Mouse (Mus musculus) ES-E14 (cell line): ENCODE data around the gene Arrb1. TPM values are rescaled to one million over a fixed set of nuclear protein-coding genes. Genes with fewer than 3 reads are reported as not detected.

ENCODE experiments used
- DNase-seq: peaks from one replicate; pipeline ENCODE4 v3.0.0-alpha.2; 2013; ENCODE audit warnings: low read depth, low spot score
- H3K27ac ChIP-seq: 2 replicates; pipeline ENCODE4 v1.5.1; 2012; ENCODE audit warnings: low read depth, mild to moderate bottlenecking, low read length, moderate library complexity, mixed read lengths; ENCODE audit not compliant: poor library complexity, insufficient read depth, severe bottlenecking
- H3K36me3 ChIP-seq: 2 replicates; pipeline ENCODE4 v1.6.1; 2012; ENCODE audit warnings: mild to moderate bottlenecking, low read length, moderate library complexity, mixed read lengths; ENCODE audit not compliant: control insufficient read depth, poor library complexity, insufficient read depth, severe bottlenecking
- H3K4me1 ChIP-seq, 2 experiments: fragments of 150-350 bp in 1 of 2; sonication (generic) in 1 of 2; 2 replicates each; pipeline ENCODE4 v1.6.1; 2012; ENCODE audit warnings: low read length in 2 of 2, mild to moderate bottlenecking in 1 of 2, mixed read lengths in 1 of 2; ENCODE audit not compliant: control insufficient read depth in 2 of 2, insufficient read depth in 2 of 2, poor library complexity in 1 of 2
- H3K4me3 ChIP-seq, 2 experiments: fragments of 150-350 bp in 1 of 2; sonication (generic) in 1 of 2; 2 replicates each; pipeline ENCODE4 v1.5.1; 2012; ENCODE audit warnings: low read length in 2 of 2, low read depth in 1 of 2, mild to moderate bottlenecking in 1 of 2, mixed read lengths in 1 of 2; ENCODE audit not compliant: insufficient read depth in 1 of 2, poor library complexity in 1 of 2, severe bottlenecking in 1 of 2
- H3K9ac ChIP-seq: 2 replicates; pipeline ENCODE4 v1.6.1; 2012; ENCODE audit warnings: low read depth, mild to moderate bottlenecking, low read length, mixed read lengths; ENCODE audit not compliant: poor library complexity, insufficient read depth, severe bottlenecking
- H3K9me3 ChIP-seq: fragments of 150-350 bp; sonication (generic); 2 replicates; pipeline ENCODE4 v1.6.1; 2012; ENCODE audit warnings: low read depth, mild to moderate bottlenecking, low read length; ENCODE audit not compliant: control insufficient read depth, insufficient read depth
- CHD2 ChIP-seq: IDR thresholded peaks from 2 replicates; pipeline ENCODE4 v1.6.1; 2014; ENCODE audit warnings: mild to moderate bottlenecking, low read depth, low read length, inconsistent platforms
- HCFC1 ChIP-seq: IDR thresholded peaks from 2 replicates; pipeline ENCODE4 v1.6.1; 2012; ENCODE audit warnings: low read length, inconsistent platforms, borderline replicate concordance; ENCODE audit not compliant: insufficient read depth
- MAFK ChIP-seq: IDR thresholded peaks from 2 replicates; pipeline ENCODE4 v1.6.1; 2014; ENCODE audit warnings: mild to moderate bottlenecking, low read depth, low read length, inconsistent platforms; ENCODE audit not compliant: insufficient read depth
- ZC3H11A ChIP-seq: IDR thresholded peaks from 2 replicates; pipeline ENCODE4 v1.6.1; 2012; ENCODE audit warnings: low read depth, mild to moderate bottlenecking, inconsistent platforms, low read length, borderline replicate concordance
- ZNF384 ChIP-seq: IDR thresholded peaks from 2 replicates; pipeline ENCODE4 v1.6.1; 2012; ENCODE audit warnings: low read depth, low read length, inconsistent platforms
- in situ Hi-C, 2 experiments: fragments of 600-800 bp; cut with MboI; formaldehyde crosslinking; loops; one replicate each; pipeline ENCODE4 v1.15.1; 2025; ENCODE audit warnings: low sequenced_read_pairs in 2 of 2, inconsistent platforms in 1 of 2; ENCODE audit not compliant: unreplicated experiment in 2 of 2
- total RNA-seq: library from RNA; depleted of rRNA; stranded (reverse); fragments of 300-350 nt; gene quantifications from 2 replicates; pipeline ENCODE4 v1.2.3, GENCODE M21; 2012

The Arrb1 gene
- total RNA-seq, 1 experiment: 10.7 TPM

GRCm38 (mm10) chr7:99516092-99516813 is 19.0 kb upstream of the Arrb1 start:
- in situ Hi-C loops: no loop called here

GRCm38 (mm10) chr7:99516814-99517157 is 18.5 kb upstream of the Arrb1 start:
- H3K36me3 ChIP-seq: no peaks in the 10 kb centered on the region
- no peaks in the 10 kb centered on the region for H3K9me3 ChIP-seq
- no peak overlapping the region for H3K9ac ChIP-seq
- TF ChIP-seq ZC3H11A (no peak), CHD2 (no peak)
- H3K27ac ChIP-seq: no peak overlapping the region
- no peak overlapping the region for H3K4me3 ChIP-seq
- H3K4me1 ChIP-seq: peaks cover 0 to 6% of the 10 kb centered on the region in 2 experiments; a peak in 2 of 4 replicates
- DNase-seq: no peak
- in situ Hi-C loops: no loop called here

More at GRCm38 (mm10) chr7:99516092-99516813, 19.0 kb upstream of the Arrb1 start:
- no peak for TF ChIP-seq ZC3H11A
- no peak for TF ChIP-seq ZNF384
- TF ChIP-seq HCFC1: no peak
- TF ChIP-seq MAFK: no peak
- H3K4me3 ChIP-seq: no peak overlapping the region
- H3K9ac ChIP-seq: no peak overlapping the region
- peaks cover 0 to 6% of the 10 kb centered on the region in 2 experiments; a peak in 2 of 4 replicates for H3K4me1 ChIP-seq
- no peaks in the 10 kb centered on the region for H3K9me3 ChIP-seq
- no peak for DNase-seq
- no peak overlapping the region for H3K27ac ChIP-seq
- H3K36me3 ChIP-seq: no peaks in the 10 kb centered on the region

GRCm38 (mm10) chr7:99518954-99519644 is 16.2 kb upstream of the Arrb1 start:
- no peak overlapping the region; the same call in 1 of the 2 replicates for H3K27ac ChIP-seq
- H3K4me3 ChIP-seq: no peak overlapping the region
- H3K9ac ChIP-seq: no peak overlapping the region
- peaks cover 0 to 6% of the 10 kb centered on the region in 2 experiments; a peak in 2 of 4 replicates for H3K4me1 ChIP-seq
- peak; percentile 49 for DNase-seq
- TF ChIP-seq MAFK: peak; percentile 82
- no peak for TF ChIP-seq ZNF384
- no peak for TF ChIP-seq ZC3H11A
- H3K9me3 ChIP-seq: no peaks in the 10 kb centered on the region
- in situ Hi-C loops: no loop called here
- no peaks in the 10 kb centered on the region for H3K36me3 ChIP-seq

- no peak overlapping the region for H3K9ac ChIP-seq
- TF ChIP-seq CHD2 (no peak), ZNF384 (no peak), HCFC1 (no peak), MAFK (no peak)
- H3K9me3 ChIP-seq: no peaks in the 10 kb centered on the region
- no peak for DNase-seq
- no peak overlapping the region for H3K27ac ChIP-seq
- in situ Hi-C loops: no loop called here
- peaks cover 0 to 6% of the 10 kb centered on the region in 2 experiments; a peak in 2 of 4 replicates for H3K4me1 ChIP-seq
- H3K36me3 ChIP-seq: no peaks in the 10 kb centered on the region
- no peak overlapping the region for H3K4me3 ChIP-seq
Observed at GRCm38 (mm10) chr7:99523121-99523520, 12.1 kb upstream of the Arrb1 start.
